Mouse (Mus musculus) small intestine, adult 2 months (tissue): Measurements from ENCODE around the gene Ywhag. TPM values are rescaled to one million over a fixed set of nuclear protein-coding genes. Genes with fewer than 3 reads are reported as not detected.

Experiments used
- H3K27ac ChIP-seq: fragments of 200-500 bp; 2 replicates; pipeline ENCODE4 v1.5.1; 2012; ENCODE audit warnings: low read depth, low read length, control low read depth, inconsistent platforms; ENCODE audit not compliant: insufficient read depth
- H3K27me3 ChIP-seq: fragments of 200-500 bp; 2 replicates; pipeline ENCODE4 v1.6.1; 2012; ENCODE audit warnings: mild to moderate bottlenecking, moderate library complexity, low read length, inconsistent platforms; ENCODE audit not compliant: control insufficient read depth, insufficient read depth
- H3K36me3 ChIP-seq: fragments of 200-500 bp; 2 replicates; pipeline ENCODE4 v1.6.1; 2012; ENCODE audit warnings: mild to moderate bottlenecking, low read length, control low read depth, inconsistent platforms; ENCODE audit not compliant: control insufficient read depth, insufficient read depth
- H3K4me1 ChIP-seq: fragments of 200-500 bp; 2 replicates; pipeline ENCODE4 v1.6.1; 2012; ENCODE audit warnings: low read length, inconsistent platforms, mixed read lengths; ENCODE audit not compliant: control insufficient read depth, insufficient read depth, insufficient read length
- H3K4me3 ChIP-seq: fragments of 200-500 bp; 2 replicates; pipeline ENCODE4 v1.5.1; 2012; ENCODE audit warnings: low read depth, mild to moderate bottlenecking, control low read depth, inconsistent platforms, low read length, moderate library complexity
- CTCF ChIP-seq: fragments of 200-500 bp; IDR thresholded peaks from 2 replicates; pipeline ENCODE4 v1.5.1; 2012; ENCODE audit warnings: low read depth, mild to moderate bottlenecking, control low read depth, inconsistent platforms, low read length, moderate library complexity, mixed read lengths; ENCODE audit not compliant: insufficient replicate concordance, insufficient read length; ENCODE audit errors: extremely low read depth
- POLR2A ChIP-seq: fragments of 200-500 bp; IDR thresholded peaks from 2 replicates; pipeline ENCODE4 v1.6.1; 2012; ENCODE audit warnings: low read depth, mild to moderate bottlenecking, control low read depth, inconsistent platforms, low read length, moderate library complexity
- WGBS: fragments of 180-500 bp; shearing (Covaris S2); methylation state at CpG from one replicate; pipeline ENCODE4 v1.1.7; 2018; 5-methylcytosine and 5-hydroxymethylcytosine counted together
- polyA plus RNA-seq: library from polyadenylated mRNA; depleted of rRNA; stranded (reverse); fragments of >200 nt; gene quantifications from 2 replicates; pipeline ENCODE4 v1.2.3, GENCODE M21; 2012

Ywhag gene
- polyA plus RNA-seq, 1 experiment = 27.3 TPM

DNA sequence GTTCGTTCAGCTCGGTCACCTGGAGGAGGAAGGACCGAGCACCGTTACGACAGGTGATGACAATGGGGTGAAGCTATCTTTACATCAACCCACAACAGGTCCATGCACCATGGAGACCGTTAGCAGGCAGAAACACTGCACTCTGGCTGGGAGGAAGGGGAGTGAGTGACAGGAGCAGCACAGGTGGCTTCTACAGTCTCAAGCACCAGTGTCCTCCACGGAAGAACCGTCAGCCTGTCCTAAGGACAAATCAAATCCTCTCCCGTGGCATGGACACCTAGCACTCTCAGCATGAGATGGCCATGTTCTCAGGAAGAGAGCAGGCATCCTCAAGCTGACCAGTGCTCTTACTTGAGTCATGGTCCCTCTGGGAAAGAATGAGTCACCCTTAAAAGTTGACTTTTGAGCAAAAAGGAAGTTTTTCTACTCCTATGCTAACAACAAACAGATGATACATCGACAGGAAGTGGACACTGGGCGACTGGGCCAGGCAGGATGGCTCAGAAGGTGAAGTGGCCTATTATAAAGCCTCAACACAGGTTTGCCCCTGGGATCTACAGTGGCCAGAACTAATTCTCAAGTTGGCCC lies 22.7 kb downstream of the Ywhag start:
- Histone ChIP-seq H3K36me3 (peaks cover 29% of the 10 kb centered on the region), H3K27me3 (no peaks in the 10 kb centered on the region), H3K4me1 (0 out of 2 replicates have a peak, but pooled peaks cover 3% of the 10 kb centered on the region), H3K4me3 (no peak overlapping the region), H3K27ac (no peak overlapping the region)
- TF ChIP-seq CTCF (no peak), POLR2A (no peak)
- 81% methylated on average over 11 of the region's 11 CpGs for WGBS

DNA sequence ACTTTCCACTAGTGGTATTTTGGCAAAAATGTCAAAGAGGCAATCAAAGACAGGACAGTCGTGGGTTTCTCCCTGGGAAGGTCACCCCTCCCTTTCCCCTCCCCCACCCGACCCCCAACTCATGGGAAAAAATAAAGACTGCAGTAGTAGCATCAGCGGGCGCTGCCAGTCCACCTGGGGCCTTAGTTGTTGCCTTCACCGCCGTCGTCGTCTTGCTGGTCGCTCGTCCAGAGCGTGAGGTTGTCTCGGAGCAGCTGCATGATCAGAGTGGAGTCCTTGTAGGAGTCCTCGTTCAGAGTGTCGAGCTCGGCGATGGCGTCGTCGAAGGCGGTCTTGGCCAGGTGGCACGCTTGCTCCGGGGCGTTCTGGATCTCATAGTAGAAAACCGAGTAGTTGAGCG lies 23.6 kb downstream of the Ywhag start:
- Histone ChIP-seq H3K36me3 (peaks cover 29% of the 10 kb centered on the region), H3K4me3 (no peak overlapping the region), H3K27me3 (no peaks in the 10 kb centered on the region), H3K4me1 (peaks cover 1% of the 10 kb centered on the region; the same call in 1 of the 2 replicates), H3K27ac (no peak overlapping the region)
- WGBS = 89% methylated on average over 25 of the region's 25 CpGs
- TF ChIP-seq POLR2A (no peak), CTCF (no peak)

DNA sequence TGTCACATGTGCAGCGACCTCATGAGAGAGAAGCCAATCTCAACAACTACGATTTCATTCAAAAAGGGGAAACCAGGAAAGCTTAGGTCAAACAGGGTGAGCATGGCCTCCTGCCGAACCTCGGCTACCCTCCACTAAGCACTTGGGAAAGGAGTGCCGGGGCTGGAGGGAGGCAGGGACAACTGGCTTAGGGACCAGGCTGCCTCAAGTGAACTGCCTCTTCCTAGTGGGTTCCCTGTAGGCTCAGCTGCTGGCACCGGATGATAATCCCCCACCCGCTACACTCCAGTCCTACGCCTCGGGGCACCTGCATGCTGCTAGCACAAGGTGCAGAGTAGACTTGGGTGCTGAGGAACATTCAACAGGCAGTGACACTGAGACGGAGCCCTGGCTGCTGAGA lies 24.8 kb downstream of the Ywhag start:
- TF ChIP-seq CTCF (no peak), POLR2A (no peak)
- Histone ChIP-seq H3K36me3 (peaks cover 29% of the 10 kb centered on the region), H3K27me3 (no peaks in the 10 kb centered on the region), H3K27ac (no peak overlapping the region), H3K4me3 (no peak overlapping the region), H3K4me1 (peaks cover 1% of the 10 kb centered on the region; the same call in 1 of the 2 replicates)
- 82% methylated on average over 10 of the region's 10 CpGs for WGBS

DNA sequence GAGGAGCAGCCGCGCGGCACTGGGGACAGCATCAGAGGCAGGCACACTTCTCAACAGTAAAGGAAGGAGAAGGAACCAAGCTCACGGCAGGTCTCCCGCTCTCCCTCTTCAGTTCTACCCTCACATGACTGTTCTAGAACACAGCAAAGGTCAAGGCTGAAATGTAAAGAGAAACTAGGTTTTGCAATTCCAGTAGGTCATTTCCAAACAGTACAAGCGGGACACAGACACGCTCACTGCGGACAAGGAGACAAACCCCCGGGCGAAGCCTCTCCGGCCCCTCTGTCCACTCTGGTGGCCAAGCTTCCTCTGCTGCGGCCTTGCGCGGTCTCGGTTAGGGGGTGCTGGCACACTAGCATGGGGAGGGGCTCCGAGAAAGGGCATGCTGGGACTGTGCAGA lies 25.4 kb downstream of the Ywhag start:
- TF ChIP-seq POLR2A (no peak), CTCF (no peak)
- WGBS = 90% methylated on average over 16 of the region's 16 CpGs
- Histone ChIP-seq H3K27ac (no peak overlapping the region), H3K4me1 (peaks cover 1% of the 10 kb centered on the region; the same call in 1 of the 2 replicates), H3K27me3 (no peaks in the 10 kb centered on the region), H3K4me3 (no peak overlapping the region), H3K36me3 (peaks cover 29% of the 10 kb centered on the region)

GRCm38 (mm10) chr5:135908185-135908584 lies 26.2 kb downstream of the Ywhag start:
- TF ChIP-seq CTCF (no peak), POLR2A (no peak)
- Histone ChIP-seq H3K4me1 (peaks cover 1% of the 10 kb centered on the region; the same call in 1 of the 2 replicates), H3K27ac (no peak overlapping the region), H3K27me3 (no peaks in the 10 kb centered on the region), H3K36me3 (peaks cover 29% of the 10 kb centered on the region), H3K4me3 (no peak overlapping the region)
- 84% methylated on average over 12 of the region's 12 CpGs for WGBS

GRCm38 (mm10) chr5:135907256-135907655 lies 27.2 kb downstream of the Ywhag start:
- TF ChIP-seq CTCF (no peak), POLR2A (no peak)
- 69% methylated on average over 13 of the region's 13 CpGs for whole genome bisulfite sequencing

DNA sequence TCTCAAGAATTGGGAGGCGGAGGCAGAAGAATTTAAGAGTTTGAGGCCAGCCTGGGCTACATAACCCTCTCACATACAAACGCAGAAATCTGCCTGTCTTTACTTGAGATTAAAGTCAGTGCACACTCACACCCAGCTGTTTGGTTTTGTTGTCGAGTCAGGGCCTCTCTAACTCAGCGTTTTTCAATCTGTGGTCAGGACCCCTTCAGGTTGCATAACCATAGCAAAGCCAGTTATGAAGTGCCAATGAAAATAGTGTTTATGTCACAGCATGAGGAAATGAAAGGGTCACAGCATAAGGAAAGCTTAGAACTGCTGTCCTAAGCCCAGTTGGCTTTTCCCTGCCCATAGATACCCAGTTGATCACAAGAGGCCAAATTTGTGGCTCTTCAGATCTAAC lies 27.6 kb downstream of the Ywhag start:
- peaks cover 29% of the 10 kb centered on the region for H3K36me3 ChIP-seq
- no peak overlapping the region for H3K4me3 ChIP-seq
- no peak for TF ChIP-seq CTCF
- no peak for TF ChIP-seq POLR2A
- H3K27ac ChIP-seq = no peak overlapping the region
- WGBS = 64% methylated on average over 4 of the region's 4 CpGs
- peaks cover 1% of the 10 kb centered on the region; the same call in 1 of the 2 replicates for H3K4me1 ChIP-seq
- no peaks in the 10 kb centered on the region for H3K27me3 ChIP-seq

More at GRCm38 (mm10) chr5:135907256-135907655, 27.2 kb downstream of the Ywhag start:
- peaks cover 1% of the 10 kb centered on the region; the same call in 1 of the 2 replicates for H3K4me1 ChIP-seq
- no peak overlapping the region for H3K4me3 ChIP-seq
- H3K27ac ChIP-seq = no peak overlapping the region
- no peaks in the 10 kb centered on the region for H3K27me3 ChIP-seq
- H3K36me3 ChIP-seq = peaks cover 29% of the 10 kb centered on the region
